ENCODE assay signal across 10 mouse cellular contexts in the genomic region with DNA sequence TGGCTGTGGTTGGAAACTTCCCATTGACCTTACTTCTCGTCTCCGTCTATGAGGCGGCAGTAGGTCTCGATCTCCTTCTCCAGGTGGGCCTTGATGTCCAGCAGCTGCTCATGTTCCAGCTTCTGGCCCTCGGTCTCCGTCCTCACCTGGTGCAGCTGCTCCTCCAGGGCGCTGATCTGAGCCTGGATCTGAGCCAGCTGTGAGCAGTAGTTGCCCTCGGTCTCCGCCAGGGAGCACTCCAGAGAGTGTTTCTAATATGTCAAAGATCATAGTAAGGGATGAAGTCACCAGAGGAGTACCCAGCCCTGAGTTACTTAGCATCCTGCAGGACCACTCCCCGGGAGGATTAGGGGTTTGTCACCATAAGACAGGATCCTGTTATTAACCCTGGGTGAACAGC. TPM values are rescaled to one million over a fixed set of nuclear protein-coding genes. Genes with fewer than 3 reads are reported as not detected.
DNase-seq lines count a peak whose midpoint lies in the region; ATAC-seq and TF ChIP-seq lines count a peak whose summit lies in the region.
"Had no signal": no experiment of that assay in that cellular context is flagged by ENCODE, and none has a peak within 500 bp of the region (broad histone marks: within the 10 kb centered on the region; RNA-seq: fewer than 3 reads in every experiment).

No protein-coding gene starts in this region.

- H3K27me3 ChIP-seq in G1E (ENCODE audit: insufficient read depth, low read length), result peaks cover 8% of the 10 kb centered on the region; the same call in 1 of the 2 replicates

- ATAC-seq in G1E (ENCODE audit: extremely low read depth, insufficient number of reproducible peaks, low FRiP score, poor library complexity, severe bottlenecking), result 0 out of 2 replicates have a peak, but pooled peaks have one; percentile 22
- 0 out of 2 replicates have a peak, but pooled peaks have one; percentile 34 for ATAC-seq in megakaryocyte progenitor cell, adult 5-6 weeks (replicated peaks; ENCODE audit: poor library complexity)

- no peak overlapping the region for H3K4me3 ChIP-seq in layer of hippocampus, adult 2 months
- H3K4me3 ChIP-seq in G1E (ENCODE audit: low read depth, low read length), result no peak overlapping the region

- H3K9me3 ChIP-seq in G1E (replicated peaks), result no peaks in the 10 kb centered on the region

- peak; percentile 51 to 65 for DNase-seq in cerebellum, postnatal 10 days
- no peak for DNase-seq in cerebellum, adult 9-11 months
- no peak for DNase-seq in layer of hippocampus, adult 2 months (ENCODE audit: low spot score in 2 of 2)
- no peak for DNase-seq in layer of hippocampus, postnatal 25 days (ENCODE audit: extremely low spot score in 1 of 2, low spot score in 1 of 2)
- no peak for DNase-seq in G1E (ENCODE audit: low spot score)
- DNase-seq in right cerebral cortex, postnatal 10 days (ENCODE audit: low spot score in 2 of 2), result no peak
- DNase-seq in left cerebral cortex, adult 11 months (ENCODE audit: low spot score), result no peak

- peak; percentile 48 for TF ChIP-seq CTCF in layer of hippocampus, adult 2 months (conservative IDR thresholded peaks at IDR 0.05)
- no peak for TF ChIP-seq CTCF in G1E (IDR thresholded peaks at IDR 0.05; ENCODE audit: low read depth, low read length)

- H3K4me1 ChIP-seq in G1E (ENCODE audit: insufficient read depth, low read depth, low read length), result no peaks in the 10 kb centered on the region

- H3K36me3 ChIP-seq in G1E (replicated peaks), result no peaks in the 10 kb centered on the region

- H3K27ac ChIP-seq in layer of hippocampus, adult 2 months, result no peak overlapping the region

RNA-seq across cellular contexts. Expression of gene Krt28, which starts 7.9 kb away (rescaled TPM):
- under 1 TPM in 1 of 2 experiments, not detected in 1; 0.23 TPM for total RNA-seq in layer of hippocampus, adult 2 months (2021)
- total RNA-seq in layer of hippocampus, postnatal 25 days (2021), result under 1 TPM; 0.21 to 0.49 TPM
- not detected in 2 replicates for total RNA-seq in G1E (2014; fragmentation: Nextera tagmentation)
- total RNA-seq in G1E (2017), result 0.11 TPM in 1 of 2 replicates, not detected in the other
- polyA plus RNA-seq in G1E (2012), result not detected in 2 replicates
- not detected in 2 replicates for total RNA-seq in megakaryocyte progenitor cell, adult 5-6 weeks (2015)
- total RNA-seq in megakaryocyte progenitor cell, adult 5-6 weeks (2017), result not detected in 2 replicates
- total RNA-seq: heart, postnatal 25 days had no signal

RNA-seq across cellular contexts. Expression of gene Krt27, which starts 15.9 kb away (rescaled TPM):
- total RNA-seq in layer of hippocampus, adult 2 months (2021), result not detected
- total RNA-seq in layer of hippocampus, postnatal 25 days (2021), result not detected
- total RNA-seq in G1E (2014; fragmentation: Nextera tagmentation), result not detected in 2 replicates
- total RNA-seq in G1E (2017), result not detected in 2 replicates
- not detected in 2 replicates for polyA plus RNA-seq in G1E (2012)
- total RNA-seq in megakaryocyte progenitor cell, adult 5-6 weeks (2015), result not detected in 2 replicates
- not detected in 2 replicates for total RNA-seq in megakaryocyte progenitor cell, adult 5-6 weeks (2017)
- total RNA-seq: heart, postnatal 25 days had no signal
- polyA plus RNA-seq: limb, embryonic 11.5 days had no signal

RNA-seq across cellular contexts. Expression of gene Krt10, which starts 22.4 kb away (rescaled TPM):
- 10 to 100 TPM; 14.8 to 16.4 TPM for total RNA-seq in layer of hippocampus, adult 2 months (2021)
- total RNA-seq in layer of hippocampus, postnatal 25 days (2021), result 10 to 100 TPM; 12.6 to 15.7 TPM
- total RNA-seq in G1E (2014; fragmentation: Nextera tagmentation) (5.6 and 8.6 TPM in 2 replicates), G1E (2017) (1.7 and 2.0 TPM in 2 replicates)
- polyA plus RNA-seq in G1E (2012), result 8.5 and 12.5 TPM in 2 replicates
- 2.3 and 7.2 TPM in 2 replicates for total RNA-seq in megakaryocyte progenitor cell, adult 5-6 weeks (2015)
- 0.47 TPM in 1 of 2 replicates, not detected in the other for total RNA-seq in megakaryocyte progenitor cell, adult 5-6 weeks (2017)

RNA-seq across cellular contexts. Expression of gene Krt26, which starts 29.0 kb away (rescaled TPM):
- total RNA-seq in layer of hippocampus, adult 2 months (2021), result not detected
- not detected for total RNA-seq in layer of hippocampus, postnatal 25 days (2021)
- total RNA-seq in G1E (2014; fragmentation: Nextera tagmentation) (not detected in 2 replicates), G1E (2017) (0.06 and 0.11 TPM in 2 replicates)
- not detected in 2 replicates for polyA plus RNA-seq in G1E (2012)
- total RNA-seq in megakaryocyte progenitor cell, adult 5-6 weeks (2015), result not detected in 2 replicates
- not detected in 2 replicates for total RNA-seq in megakaryocyte progenitor cell, adult 5-6 weeks (2017)
- total RNA-seq: heart, postnatal 25 days had no signal
- polyA plus RNA-seq: limb, embryonic 11.5 days had no signal

RNA-seq across cellular contexts. Expression of gene Krt25, which starts 44.0 kb away (rescaled TPM):
- total RNA-seq in layer of hippocampus, adult 2 months (2021), result not detected
- not detected for total RNA-seq in layer of hippocampus, postnatal 25 days (2021)
- total RNA-seq in G1E (2014; fragmentation: Nextera tagmentation), result not detected in 2 replicates
- not detected in 2 replicates for total RNA-seq in G1E (2017)
- not detected in 2 replicates for polyA plus RNA-seq in G1E (2012)
- total RNA-seq in megakaryocyte progenitor cell, adult 5-6 weeks (2015), result not detected in 2 replicates
- not detected in 2 replicates for total RNA-seq in megakaryocyte progenitor cell, adult 5-6 weeks (2017)
- total RNA-seq: heart, postnatal 25 days had no signal
- polyA plus RNA-seq: limb, embryonic 11.5 days had no signal

Comparison
In these comparisons a context has a peak if more than half of its experiments do, and no peak if none do; other contexts are left out.
1. DNase-seq: peak in cerebellum, postnatal 10 days (2 of 2); none in cerebellum, adult 9-11 months (single experiment), layer of hippocampus, adult 2 months (0 of 2), layer of hippocampus, postnatal 25 days (0 of 2), G1E (single experiment), right cerebral cortex, postnatal 10 days (0 of 2) and left cerebral cortex, adult 11 months (single experiment).